Mouse (Mus musculus) heart, embryonic 12.5 days (tissue): ENCODE data around the gene Slc44a2. TPM values are rescaled to one million over a fixed set of nuclear protein-coding genes. Genes with fewer than 3 reads are reported as not detected.
"Not testable (repeated sequence)": the region's sequence is repeated elsewhere in the genome, so short reads cannot be mapped to it uniquely, and the experiment has no call there.

Source experiments
- ATAC-seq: fragments of 200-750 bp; cut with Nextera tagmentation; 2 replicates; pipeline ENCODE4 v1.8.0; 2017; ENCODE audit warnings: moderate TSS enrichment, moderate library complexity; ENCODE audit not compliant: insufficient number of reproducible peaks, low FRiP score
- H3K27ac ChIP-seq: fragments of 300-500 bp; sonication (generic); 2 replicates; pipeline ENCODE4 v1.5.1; 2016; ENCODE audit warnings: mild to moderate bottlenecking, moderate library complexity; ENCODE audit not compliant: poor library complexity, severe bottlenecking
- H3K27me3 ChIP-seq: fragments of 300-500 bp; sonication (generic); replicated peaks from 2 replicates; pipeline ENCODE4 v1.6.1; 2016; ENCODE audit warnings: mild to moderate bottlenecking, moderate library complexity
- H3K36me3 ChIP-seq: fragments of 300-500 bp; sonication (generic); 2 replicates; pipeline ENCODE4 v1.6.1; 2016; ENCODE audit warnings: mild to moderate bottlenecking, moderate library complexity
- H3K4me1 ChIP-seq: fragments of 300-500 bp; sonication (generic); replicated peaks from 2 replicates; pipeline ENCODE4 v1.6.1; 2016; ENCODE audit warnings: mild to moderate bottlenecking
- H3K4me2 ChIP-seq: fragments of 300-500 bp; sonication (generic); 2 replicates; pipeline ENCODE4 v1.6.1; 2016; ENCODE audit warnings: mild to moderate bottlenecking, moderate library complexity
- H3K4me3 ChIP-seq: fragments of 300-500 bp; sonication (generic); 2 replicates; pipeline ENCODE4 v1.5.1; 2016; ENCODE audit warnings: mild to moderate bottlenecking
- H3K9ac ChIP-seq: fragments of 300-500 bp; sonication (generic); 2 replicates; pipeline ENCODE4 v1.6.1; 2016; ENCODE audit warnings: mild to moderate bottlenecking, moderate library complexity
- H3K9me3 ChIP-seq: fragments of 300-500 bp; sonication (generic); replicated peaks from 2 replicates; pipeline ENCODE4 v1.6.1; 2016; ENCODE audit warnings: mild to moderate bottlenecking, moderate library complexity
- WGBS: fragments of 180-500 bp; shearing (Covaris S2); methylation state at CpG from one replicate; pipeline ENCODE4 v1.1.7; 2016; 5-methylcytosine and 5-hydroxymethylcytosine counted together
- polyA plus RNA-seq: library from polyadenylated mRNA; unstranded; fragments of >200 nt; fragmentation: Nextera tagmentation; extraction: Ambion mirVana; gene quantifications from 2 replicates; pipeline ENCODE4 v1.2.1, GENCODE M21; 2016

Slc44a2 gene
- polyA plus RNA-seq, 1 experiment from 2014 or later = 69.1 TPM

DNA sequence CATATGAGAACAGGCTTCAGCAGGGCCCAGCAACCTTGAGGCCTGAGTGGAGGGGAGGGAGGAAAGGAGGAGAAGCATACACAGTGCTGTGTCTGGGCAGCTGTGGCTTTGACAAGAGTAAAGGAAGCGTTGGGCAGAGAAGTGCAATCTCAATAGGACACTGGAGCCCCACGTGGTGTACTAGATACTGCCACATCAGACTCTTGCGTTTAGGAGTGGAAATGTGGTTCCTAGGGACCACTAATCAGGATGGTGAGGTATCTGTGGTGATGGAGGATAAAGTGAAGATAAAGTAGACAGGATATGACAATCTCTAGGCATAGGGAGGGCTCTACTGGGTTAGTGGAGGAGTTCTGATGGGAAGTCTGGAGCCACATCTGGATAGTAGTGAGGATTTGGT is 33.7 kb upstream of the Slc44a2 start:
- ATAC-seq = no peak
- Histone ChIP-seq H3K4me2 (peak overlapping the region; percentile 87), H3K27me3 (no peaks in the 10 kb centered on the region), H3K4me1 (peaks cover 29% of the 10 kb centered on the region), H3K9ac (peak overlapping the region; percentile 78), H3K4me3 (peak overlapping the region; percentile 65), H3K9me3 (no peaks in the 10 kb centered on the region), H3K27ac (peak overlapping the region; percentile 84; the same call in 1 of the 2 replicates), H3K36me3 (peaks cover 40% of the 10 kb centered on the region)
- 43% methylated on average over 3 of the region's 3 CpGs for WGBS

GRCm38 (mm10) chr9:21287571-21288402 is 32.7 kb upstream of the Slc44a2 start, which contains the start of gene Kri1:
TSS of gene Kri1 (minus strand) at chr9:21287969.
- H3K4me2 ChIP-seq = peak within 1 kb of the TSS; percentile 87
- peaks cover 29% of the 10 kb centered on the region for H3K4me1 ChIP-seq
- under 1% methylated on average over 59 of the region's 59 CpGs for whole genome bisulfite sequencing
- peak; percentile 82 for ATAC-seq
- peak within 1 kb of the TSS; percentile 84 for H3K27ac ChIP-seq
- peak within 1 kb of the TSS; percentile 78 for H3K9ac ChIP-seq
- H3K4me3 ChIP-seq = peak within 1 kb of the TSS; percentile 65
- H3K9me3 ChIP-seq = no peaks in the 10 kb centered on the region
- H3K27me3 ChIP-seq = no peaks in the 10 kb centered on the region
- peaks cover 31% of the 10 kb centered on the region for H3K36me3 ChIP-seq

GRCm38 (mm10) chr9:21288404-21289336 is 31.8 kb upstream of the Slc44a2 start:
- WGBS = 70% methylated on average over 13 of the region's 13 CpGs
- Histone ChIP-seq H3K4me3 (peak overlapping the region; percentile 65), H3K9me3 (no peaks in the 10 kb centered on the region), H3K27me3 (no peaks in the 10 kb centered on the region), H3K4me1 (peaks cover 29% of the 10 kb centered on the region), H3K36me3 (peaks cover 26% of the 10 kb centered on the region), H3K4me2 (peak overlapping the region; percentile 87), H3K9ac (peak overlapping the region; percentile 57), H3K27ac (peak overlapping the region; percentile 84)
- ATAC-seq = no peak

GRCm38 (mm10) chr9:21289337-21289671 is 31.2 kb upstream of the Slc44a2 start:
- no peaks in the 10 kb centered on the region for H3K9me3 ChIP-seq
- peak overlapping the region; percentile 65 for H3K4me3 ChIP-seq
- peaks cover 29% of the 10 kb centered on the region for H3K4me1 ChIP-seq
- peak overlapping the region; percentile 57; the same call in 1 of the 2 replicates for H3K9ac ChIP-seq
- H3K36me3 ChIP-seq = peaks cover 19% of the 10 kb centered on the region
- WGBS = 85% methylated on average over 2 of the region's 2 CpGs
- no peaks in the 10 kb centered on the region for H3K27me3 ChIP-seq
- peak overlapping the region; percentile 84 for H3K27ac ChIP-seq
- no peak for ATAC-seq
- H3K4me2 ChIP-seq = peak overlapping the region; percentile 87

DNA sequence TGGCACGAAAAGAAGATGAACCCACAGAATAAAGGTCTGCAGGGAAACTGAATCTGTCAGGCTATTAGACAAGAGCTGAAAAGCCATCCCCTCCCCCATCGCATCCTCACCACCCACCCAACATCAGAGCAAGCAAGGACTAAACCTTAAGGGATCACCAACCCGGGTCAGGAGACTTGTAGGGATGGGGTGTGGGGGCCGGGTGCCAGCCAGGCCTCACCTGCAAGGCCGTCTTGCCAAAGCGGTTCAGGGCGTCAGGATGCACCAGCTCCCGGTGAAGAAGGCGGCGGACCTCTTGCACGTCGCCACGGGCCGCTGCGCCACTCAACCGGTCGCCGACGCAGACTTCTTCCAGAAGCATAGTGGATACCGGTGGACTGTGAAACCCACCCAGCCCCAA is 29.9 kb upstream of the Slc44a2 start:
- no peak for ATAC-seq
- H3K27me3 ChIP-seq = no peaks in the 10 kb centered on the region
- WGBS = 1% methylated on average over 20 of the region's 20 CpGs
- no peaks in the 10 kb centered on the region for H3K9me3 ChIP-seq
- H3K4me2 ChIP-seq = peak overlapping the region; percentile 87
- peak overlapping the region; percentile 65 for H3K4me3 ChIP-seq
- peaks cover 29% of the 10 kb centered on the region for H3K4me1 ChIP-seq
- peaks cover 8% of the 10 kb centered on the region for H3K36me3 ChIP-seq
- H3K27ac ChIP-seq = peak overlapping the region; percentile 77
- peak overlapping the region; percentile 78 for H3K9ac ChIP-seq

DNA sequence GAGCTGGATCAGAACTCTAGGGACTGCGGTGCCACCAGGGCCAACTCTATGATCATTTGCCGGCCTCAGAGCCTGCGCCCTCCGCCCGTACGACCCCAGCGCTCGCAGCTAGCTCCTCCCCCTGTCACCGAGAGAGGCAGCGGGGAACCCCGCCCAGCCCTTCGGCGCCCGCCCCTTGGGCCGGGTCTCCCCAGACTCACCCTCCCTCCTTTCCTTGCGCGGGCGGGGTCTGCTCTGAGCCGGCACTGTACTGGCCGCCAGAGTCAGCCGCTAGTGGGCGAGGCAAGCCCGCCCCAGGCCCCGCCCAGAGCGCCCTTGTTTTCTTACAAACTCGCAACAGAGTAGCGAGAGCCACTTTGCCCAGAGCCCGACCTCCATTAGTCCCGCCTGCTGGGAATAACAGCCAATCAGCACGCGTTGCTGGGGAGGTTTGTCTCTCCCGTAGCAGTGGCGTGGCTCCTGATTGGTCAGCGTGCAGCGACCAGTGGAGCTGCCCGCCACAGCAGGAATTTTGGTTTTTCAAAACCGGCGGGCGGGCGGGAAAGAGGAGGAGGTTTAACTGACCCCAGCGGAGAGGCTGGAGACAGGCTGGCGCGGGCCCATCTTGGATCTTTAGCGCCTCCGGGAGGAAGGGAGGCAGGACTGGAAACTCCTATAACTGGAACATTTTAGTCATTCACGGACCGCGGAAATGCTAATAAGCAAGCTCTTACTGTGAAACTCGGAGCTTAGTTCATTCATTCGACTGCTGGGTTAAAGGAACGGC is 29.3 kb upstream of the Slc44a2 start, which contains the start of gene Cdkn2d:
Gene Cdkn2d, minus strand, starts transcription at position 386 of the 766 bp plus-strand sequence.
- Histone ChIP-seq H3K27ac (peak within 1 kb of the TSS; percentile 85), H3K4me2 (peak within 1 kb of the TSS; percentile 87), H3K4me3 (peak within 1 kb of the TSS; percentile 65), H3K9ac (peak within 1 kb of the TSS; percentile 78), H3K4me1 (peaks cover 29% of the 10 kb centered on the region), H3K36me3 (peaks cover 7% of the 10 kb centered on the region; the same call in 1 of the 2 replicates), H3K27me3 (no peaks in the 10 kb centered on the region), H3K9me3 (no peaks in the 10 kb centered on the region)
- under 1% methylated on average over 49 of the region's 51 CpGs for WGBS
- ATAC-seq = peak; percentile 95

DNA sequence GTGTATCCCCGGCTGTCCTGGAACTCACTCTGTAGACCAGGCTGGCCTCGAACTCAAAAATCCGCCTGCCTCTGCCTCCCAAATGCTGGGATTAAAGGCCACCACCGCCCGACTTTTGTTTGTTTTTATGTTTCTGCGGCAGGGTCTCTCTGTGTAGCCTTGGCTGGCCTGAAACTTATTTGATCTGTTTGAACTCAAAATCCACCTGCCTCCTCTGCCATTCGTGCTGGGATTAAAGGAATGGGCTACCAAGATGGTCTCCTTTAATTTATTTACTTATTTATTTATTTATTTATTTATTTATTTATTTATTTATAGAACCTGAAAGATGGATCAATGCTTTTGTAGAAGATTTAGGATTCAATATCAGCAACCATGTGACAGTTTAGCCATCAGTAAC is 28.6 kb upstream of the Slc44a2 start:
- ATAC-seq = not testable (repeated sequence)

DNA sequence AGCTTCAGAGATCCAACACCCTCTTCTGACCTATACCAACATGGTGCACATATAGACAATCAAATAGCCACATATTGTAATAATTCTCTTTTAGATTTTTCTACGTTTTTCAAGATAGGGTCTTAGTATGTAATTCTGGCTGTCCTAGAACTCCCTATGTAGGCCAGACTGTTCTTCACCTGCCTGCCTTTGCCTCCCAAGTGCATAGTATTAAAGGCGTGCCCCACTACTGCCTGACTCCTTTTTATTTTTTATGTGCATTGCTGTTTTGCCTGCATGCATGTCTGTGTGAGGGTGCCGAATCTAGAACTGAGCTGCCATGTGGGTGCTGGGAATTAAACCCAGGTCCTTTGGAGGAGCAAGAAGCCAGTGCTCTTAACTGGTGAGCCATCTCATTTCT is 28.2 kb upstream of the Slc44a2 start:
- 91% methylated on average over 3 of the region's 3 CpGs for WGBS
- H3K9me3 ChIP-seq = no peaks in the 10 kb centered on the region
- H3K4me2 ChIP-seq = no peak overlapping the region
- H3K9ac ChIP-seq = no peak overlapping the region
- H3K4me3 ChIP-seq = no peak overlapping the region
- no peaks in the 10 kb centered on the region for H3K27me3 ChIP-seq
- no peak for ATAC-seq
- H3K27ac ChIP-seq = no peak overlapping the region
- H3K4me1 ChIP-seq = peaks cover 18% of the 10 kb centered on the region
- H3K36me3 ChIP-seq = peaks cover 7% of the 10 kb centered on the region; the same call in 1 of the 2 replicates

More for the DNA sequence above, 28.6 kb upstream of the Slc44a2 start:
- Histone ChIP-seq H3K4me3 (peak overlapping the region; percentile 45), H3K4me2 (peak overlapping the region; percentile 65), H3K9ac (peak overlapping the region; percentile 62), H3K27ac (peak overlapping the region; percentile 85), H3K4me1 (peaks cover 22% of the 10 kb centered on the region)
- H3K9me3 ChIP-seq, H3K27me3 ChIP-seq, H3K36me3 ChIP-seq: not testable (repeated sequence)
- 14% methylated on average over 7 of the region's 7 CpGs for WGBS

DNA sequence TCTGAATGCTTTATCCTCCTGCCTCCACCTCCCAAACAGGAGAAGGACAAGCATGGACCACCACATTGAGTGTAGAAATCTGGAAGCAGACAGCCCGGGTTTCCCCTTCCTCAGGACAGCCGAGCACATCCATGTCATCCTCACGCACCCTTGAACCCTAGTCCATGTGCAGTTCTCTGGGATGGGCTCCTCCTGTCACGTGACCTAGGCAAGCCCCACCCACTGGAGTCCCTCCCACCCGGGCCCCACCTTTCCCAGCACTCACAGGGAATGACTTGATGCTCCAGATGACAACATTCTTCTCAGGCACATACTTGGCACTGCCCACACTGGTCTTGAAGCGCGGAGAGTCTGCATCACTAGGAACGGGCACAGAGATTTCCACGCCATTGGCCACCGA is 21.5 kb upstream of the Slc44a2 start:
- Histone ChIP-seq H3K4me2 (no peak overlapping the region), H3K36me3 (no peaks in the 10 kb centered on the region), H3K27ac (no peak overlapping the region), H3K4me3 (no peak overlapping the region), H3K4me1 (no peaks in the 10 kb centered on the region), H3K9ac (no peak overlapping the region), H3K9me3 (no peaks in the 10 kb centered on the region), H3K27me3 (no peaks in the 10 kb centered on the region)
- ATAC-seq = no peak
- WGBS = 79% methylated on average over 10 of the region's 10 CpGs

GRCm38 (mm10) chr9:21305065-21305464 is 15.4 kb upstream of the Slc44a2 start:
- 60% methylated on average over 7 of the region's 7 CpGs for WGBS
- H3K4me3 ChIP-seq = no peak overlapping the region

More at GRCm38 (mm10) chr9:21305065-21305464, 15.4 kb upstream of the Slc44a2 start:
- Histone ChIP-seq H3K27ac (no peak overlapping the region), H3K9me3 (no peaks in the 10 kb centered on the region), H3K36me3 (no peaks in the 10 kb centered on the region), H3K4me1 (peaks cover 3% of the 10 kb centered on the region; the same call in 1 of the 2 replicates), H3K4me2 (no peak overlapping the region), H3K9ac (no peak overlapping the region), H3K27me3 (no peaks in the 10 kb centered on the region)
- no peak for ATAC-seq
